Mouse (Mus musculus) hindbrain, embryonic 16.5 days (tissue): ENCODE results near the gene Mrpl11. TPM values are rescaled to one million over a fixed set of nuclear protein-coding genes. Genes with fewer than 3 reads are reported as not detected.
"Not testable (repeated sequence)": the region's sequence is repeated elsewhere in the genome, so short reads cannot be mapped to it uniquely, and the experiment has no call there.

Experiments used
- ATAC-seq: fragments of 200-750 bp; cut with Nextera tagmentation; 2 replicates; pipeline ENCODE4 v1.8.0; 2017; ENCODE audit warnings: moderate TSS enrichment, moderate library complexity
- H3K27ac ChIP-seq: fragments of 300-500 bp; sonication (generic); 2 replicates; pipeline ENCODE4 v1.5.1; 2014; ENCODE audit warnings: low read depth, mild to moderate bottlenecking, control low read depth, low read length, moderate library complexity
- H3K27me3 ChIP-seq: fragments of 300-500 bp; sonication (generic); replicated peaks from 2 replicates; pipeline ENCODE4 v1.6.1; 2014; ENCODE audit warnings: low read length; ENCODE audit not compliant: control insufficient read depth, insufficient read depth
- H3K36me3 ChIP-seq: fragments of 300-500 bp; sonication (generic); 2 replicates; pipeline ENCODE4 v1.6.1; 2014; ENCODE audit warnings: mild to moderate bottlenecking, low read length, moderate library complexity, mixed read lengths; ENCODE audit not compliant: control insufficient read depth, insufficient read depth
- H3K4me1 ChIP-seq: fragments of 300-500 bp; sonication (generic); 2 replicates; pipeline ENCODE4 v1.6.1; 2014; ENCODE audit warnings: low read depth, low read length; ENCODE audit not compliant: control insufficient read depth, insufficient read depth
- H3K4me2 ChIP-seq: fragments of 300-500 bp; sonication (generic); 2 replicates; pipeline ENCODE4 v1.6.1; 2014; ENCODE audit warnings: mild to moderate bottlenecking, low read length, control low read depth, moderate library complexity
- H3K4me3 ChIP-seq: fragments of 300-500 bp; sonication (generic); 2 replicates; pipeline ENCODE4 v1.5.1; 2014; ENCODE audit warnings: mild to moderate bottlenecking, low read length, control low read depth, moderate library complexity
- H3K9ac ChIP-seq: fragments of 300-500 bp; sonication (generic); 2 replicates; pipeline ENCODE4 v1.6.1; 2014; ENCODE audit warnings: low read depth, mild to moderate bottlenecking, control low read depth, low read length, moderate library complexity
- H3K9me3 ChIP-seq: fragments of 300-500 bp; sonication (generic); 2 replicates; pipeline ENCODE4 v1.6.1; 2014; ENCODE audit warnings: mild to moderate bottlenecking, low read length, moderate library complexity; ENCODE audit not compliant: control insufficient read depth
- WGBS: fragments of 180-500 bp; shearing (Covaris S2); extraction: QIAGEN DNeasy Blood & Tissue Kit; methylation state at CpG from one replicate; pipeline ENCODE4 v1.1.7; 2014; 5-methylcytosine and 5-hydroxymethylcytosine counted together
- polyA plus RNA-seq: library from polyadenylated mRNA; unstranded; fragments of >200 nt; fragmentation: Nextera tagmentation; extraction: Ambion mirVana; gene quantifications from 2 replicates; pipeline ENCODE4 v1.2.1, GENCODE M21; 2015

Mrpl11 gene
- polyA plus RNA-seq, 1 experiment from 2014 or later, result 106 TPM

- H3K4me1 ChIP-seq, result peaks cover 26% of the 10 kb centered on the region
- H3K4me3 ChIP-seq, H3K27me3 ChIP-seq, ATAC-seq, H3K27ac ChIP-seq, H3K9me3 ChIP-seq, H3K9ac ChIP-seq, H3K36me3 ChIP-seq, H3K4me2 ChIP-seq: not testable (repeated sequence)
- WGBS, result 50% methylated on average over 2 of the region's 2 CpGs
Observed at GRCm38 (mm10) chr19:5003644-5004043, 41.7 kb downstream of the Mrpl11 start.

GRCm38 (mm10) chr19:5004925-5005324, 43.0 kb downstream of the Mrpl11 start:
- no peak overlapping the region for H3K4me3 ChIP-seq
- no peaks in the 10 kb centered on the region for H3K9me3 ChIP-seq
- WGBS, result 68% methylated on average over 4 of the region's 4 CpGs
- H3K36me3 ChIP-seq, result no peaks in the 10 kb centered on the region
- peaks cover 14% of the 10 kb centered on the region for H3K4me1 ChIP-seq
- no peak overlapping the region for H3K4me2 ChIP-seq
- no peaks in the 10 kb centered on the region for H3K27me3 ChIP-seq
- ATAC-seq, result no peak
- no peak overlapping the region for H3K27ac ChIP-seq
- H3K9ac ChIP-seq, result no peak overlapping the region

GRCm38 (mm10) chr19:5013138-5013537, 51.2 kb downstream of the Mrpl11 start:
- Histone ChIP-seq H3K27me3 (no peaks in the 10 kb centered on the region), H3K36me3 (no peaks in the 10 kb centered on the region), H3K9me3 (no peaks in the 10 kb centered on the region), H3K27ac (no peak overlapping the region), H3K4me2 (no peak overlapping the region), H3K4me3 (no peak overlapping the region), H3K9ac (no peak overlapping the region), H3K4me1 (no peaks in the 10 kb centered on the region)
- 66% methylated on average over 7 of the region's 8 CpGs for WGBS
- no peak for ATAC-seq

GRCm38 (mm10) chr19:5014961-5015398, 53.0 kb downstream of the Mrpl11 start:
- no peaks in the 10 kb centered on the region for H3K9me3 ChIP-seq
- H3K27me3 ChIP-seq, result no peaks in the 10 kb centered on the region
- H3K36me3 ChIP-seq, result no peaks in the 10 kb centered on the region
- no peak overlapping the region for H3K4me3 ChIP-seq
- H3K9ac ChIP-seq, result no peak overlapping the region
- H3K4me2 ChIP-seq, result no peak overlapping the region
- H3K27ac ChIP-seq, result no peak overlapping the region
- no peaks in the 10 kb centered on the region for H3K4me1 ChIP-seq
- WGBS, result 13% methylated on average over 8 of the region's 8 CpGs
- ATAC-seq, result no peak

- no peak overlapping the region for H3K27ac ChIP-seq
- no peak; the same call in 1 of the 2 replicates for ATAC-seq
- 34% methylated on average over 10 of the region's 10 CpGs for WGBS
Observed at GRCm38 (mm10) chr19:5016221-5016742, 54.3 kb downstream of the Mrpl11 start.

More at GRCm38 (mm10) chr19:5016221-5016742, 54.3 kb downstream of the Mrpl11 start:
- no peaks in the 10 kb centered on the region for H3K36me3 ChIP-seq
- no peak overlapping the region for H3K4me3 ChIP-seq
- peak overlapping the region; percentile 29; the same call in 1 of the 2 replicates for H3K4me2 ChIP-seq
- H3K9me3 ChIP-seq, result no peaks in the 10 kb centered on the region
- no peaks in the 10 kb centered on the region for H3K27me3 ChIP-seq
- no peaks in the 10 kb centered on the region for H3K4me1 ChIP-seq
- H3K9ac ChIP-seq, result no peak overlapping the region; the same call in 1 of the 2 replicates

Other genes with a start within 250 kb of the Mrpl11 start
- gene Rbm4b, start 205.7 kb upstream of the Mrpl11 start, polyA plus RNA-seq, result 124 and 127 TPM in 2 replicates
- 67.2 and 73.6 TPM in 2 replicates for gene Rbm4, start 168.2 kb upstream of the Mrpl11 start, polyA plus RNA-seq
- gene Gm21992, start 150.5 kb upstream of the Mrpl11 start, polyA plus RNA-seq, result 21.3 and 24.2 TPM in 2 replicates
- gene Rbm14, start 150.5 kb upstream of the Mrpl11 start, polyA plus RNA-seq, result 59.5 and 65.0 TPM in 2 replicates
- 38.4 and 43.0 TPM in 2 replicates for gene Ccs, start 122.8 kb upstream of the Mrpl11 start, polyA plus RNA-seq
- gene Ccdc87, start 122.8 kb upstream of the Mrpl11 start, polyA plus RNA-seq, result 0.57 and 0.74 TPM in 2 replicates
- gene Ctsf, start 107.0 kb upstream of the Mrpl11 start, polyA plus RNA-seq, result 87.0 and 90.1 TPM in 2 replicates
- 2.7 and 3.5 TPM in 2 replicates for gene Actn3, start 84.2 kb upstream of the Mrpl11 start, polyA plus RNA-seq
- 22.5 and 23.4 TPM in 2 replicates for gene Zdhhc24, start 83.5 kb upstream of the Mrpl11 start, polyA plus RNA-seq
- gene Bbs1, start 55.5 kb upstream of the Mrpl11 start, polyA plus RNA-seq, result 8.1 and 8.8 TPM in 2 replicates
- 102 and 115 TPM in 2 replicates for gene Dpp3, start 33.9 kb upstream of the Mrpl11 start, polyA plus RNA-seq
- gene Peli3, start 19.0 kb upstream of the Mrpl11 start, polyA plus RNA-seq, result 13.5 and 14.6 TPM in 2 replicates
- 0.41 and 0.47 TPM in 2 replicates for gene Npas4, start 28.2 kb downstream of the Mrpl11 start, polyA plus RNA-seq
- gene Slc29a2, start 61.7 kb downstream of the Mrpl11 start, polyA plus RNA-seq, result 15.0 and 16.6 TPM in 2 replicates
- gene B4gat1, start 76.7 kb downstream of the Mrpl11 start, polyA plus RNA-seq, result 116 and 133 TPM in 2 replicates
- gene AC124502.3, start 76.7 kb downstream of the Mrpl11 start, polyA plus RNA-seq, result 2.4 and 3.1 TPM in 2 replicates
- 25.6 and 26.6 TPM in 2 replicates for gene Brms1, start 79.2 kb downstream of the Mrpl11 start, polyA plus RNA-seq
- gene Rin1, start 88.3 kb downstream of the Mrpl11 start, polyA plus RNA-seq, result 0.64 and 0.72 TPM in 2 replicates
- 14.5 and 25.2 TPM in 2 replicates for gene Cd248, start 105.9 kb downstream of the Mrpl11 start, polyA plus RNA-seq
- 38.5 and 49.0 TPM in 2 replicates for gene Tmem151a, start 123.4 kb downstream of the Mrpl11 start, polyA plus RNA-seq
- gene Yif1a, start 126.4 kb downstream of the Mrpl11 start, polyA plus RNA-seq, result 60.7 and 65.8 TPM in 2 replicates
- gene Cnih2, start 136.4 kb downstream of the Mrpl11 start, polyA plus RNA-seq, result 361 and 364 TPM in 2 replicates
- 230 and 231 TPM in 2 replicates for gene Rab1b, start 144.9 kb downstream of the Mrpl11 start, polyA plus RNA-seq
- 85.6 and 87.8 TPM in 2 replicates for gene Klc2, start 156.4 kb downstream of the Mrpl11 start, polyA plus RNA-seq